Mouse (Mus musculus) heart, embryonic 16.5 days (tissue): Measurements from ENCODE around the gene U2af2. TPM values are rescaled to one million over a fixed set of nuclear protein-coding genes. Genes with fewer than 3 reads are reported as not detected.

Source experiments
- ATAC-seq: fragments of 200-750 bp; cut with Nextera tagmentation; replicated peaks from 2 replicates; pipeline ENCODE4 v1.8.0; 2017; ENCODE audit warnings: moderate number of reproducible peaks; ENCODE audit not compliant: insufficient read depth, low FRiP score; ENCODE audit errors: extremely low read depth
- H3K27ac ChIP-seq: fragments of 300-500 bp; sonication (generic); 2 replicates; pipeline ENCODE4 v1.5.1; 2014; ENCODE audit warnings: mild to moderate bottlenecking, low read length, control low read depth, moderate library complexity
- H3K27me3 ChIP-seq: fragments of 300-500 bp; sonication (generic); 2 replicates; pipeline ENCODE4 v1.6.1; 2014; ENCODE audit warnings: low read length, mixed read lengths; ENCODE audit not compliant: control insufficient read depth, insufficient read depth
- H3K36me3 ChIP-seq: fragments of 300-500 bp; sonication (generic); 2 replicates; pipeline ENCODE4 v1.6.1; 2014; ENCODE audit not compliant: control insufficient read depth, insufficient read depth
- H3K4me1 ChIP-seq: fragments of 300-500 bp; sonication (generic); 2 replicates; pipeline ENCODE4 v1.6.1; 2014; ENCODE audit warnings: low read length, mixed read lengths; ENCODE audit not compliant: control insufficient read depth, insufficient read depth
- H3K4me2 ChIP-seq: fragments of 300-500 bp; sonication (generic); 2 replicates; pipeline ENCODE4 v1.6.1; 2014; ENCODE audit warnings: low read depth, mild to moderate bottlenecking, control low read depth, low read length
- H3K4me3 ChIP-seq: fragments of 300-500 bp; sonication (generic); 2 replicates; pipeline ENCODE4 v1.5.1; 2014; ENCODE audit warnings: mild to moderate bottlenecking, control low read depth, low read length
- H3K9ac ChIP-seq: fragments of 300-500 bp; sonication (generic); 2 replicates; pipeline ENCODE4 v1.6.1; 2014; ENCODE audit warnings: low read length, control low read depth
- H3K9me3 ChIP-seq: fragments of 300-500 bp; sonication (generic); replicated peaks from 2 replicates; pipeline ENCODE4 v1.6.1; 2016; ENCODE audit warnings: low read length; ENCODE audit not compliant: control insufficient read depth
- WGBS: fragments of 180-500 bp; shearing (Covaris S2); extraction: QIAGEN DNeasy Blood & Tissue Kit; methylation state at CpG from one replicate; pipeline ENCODE4 v1.1.7; 2014; 5-methylcytosine and 5-hydroxymethylcytosine counted together
- polyA plus RNA-seq: library from polyadenylated mRNA; unstranded; fragments of >200 nt; fragmentation: Nextera tagmentation; extraction: Ambion mirVana; gene quantifications from 2 replicates; pipeline ENCODE4 v1.2.1, GENCODE M21; 2015

The U2af2 gene
- polyA plus RNA-seq, result 72.8 and 75.3 TPM in 2 replicates

DNA sequence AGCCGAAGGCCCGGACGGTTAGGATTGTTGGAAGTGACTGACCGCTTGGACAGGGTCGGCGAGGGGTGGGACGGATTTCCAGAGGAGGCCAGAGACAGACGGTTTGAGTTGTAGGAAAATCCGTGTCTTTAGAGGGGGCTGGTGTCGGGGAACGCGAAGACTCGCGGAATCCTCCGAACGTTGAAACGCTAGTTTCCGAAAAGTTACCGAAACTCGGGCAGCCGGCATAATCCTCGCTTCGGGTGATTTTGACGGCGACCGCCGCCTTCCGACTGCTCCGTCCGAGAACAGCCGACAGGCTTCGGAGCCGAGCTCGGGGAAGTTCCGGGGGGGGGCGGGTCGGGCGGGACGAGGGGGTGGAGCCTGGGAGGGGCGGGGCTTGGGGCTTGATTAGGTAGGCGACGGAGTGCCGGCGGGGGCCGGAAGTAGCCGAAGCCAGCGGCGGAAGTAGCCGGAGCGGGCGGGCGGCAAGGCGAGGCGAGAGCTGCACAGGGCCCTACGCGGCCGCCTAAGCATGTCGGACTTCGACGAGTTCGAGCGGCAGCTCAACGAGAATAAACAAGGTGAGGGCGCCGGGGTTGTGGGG lies at the start of gene U2af2:
Gene U2af2, plus strand, starts transcription at position 370 of the 586 bp plus-strand sequence.
- peak within 1 kb of the TSS; percentile 96 for H3K4me2 ChIP-seq
- H3K4me1 ChIP-seq, result peaks cover 34% of the 10 kb centered on the region
- H3K27ac ChIP-seq, result peak within 1 kb of the TSS; percentile 100
- H3K4me3 ChIP-seq, result peak within 1 kb of the TSS; percentile 88
- H3K27me3 ChIP-seq, result peaks cover 14% of the 10 kb centered on the region
- WGBS, result under 1% methylated on average over 63 of the region's 65 CpGs
- peak; percentile 68 for ATAC-seq
- peaks cover 9% of the 10 kb centered on the region for H3K36me3 ChIP-seq
- no peaks in the 10 kb centered on the region for H3K9me3 ChIP-seq
- H3K9ac ChIP-seq, result peak within 1 kb of the TSS; percentile 97

DNA sequence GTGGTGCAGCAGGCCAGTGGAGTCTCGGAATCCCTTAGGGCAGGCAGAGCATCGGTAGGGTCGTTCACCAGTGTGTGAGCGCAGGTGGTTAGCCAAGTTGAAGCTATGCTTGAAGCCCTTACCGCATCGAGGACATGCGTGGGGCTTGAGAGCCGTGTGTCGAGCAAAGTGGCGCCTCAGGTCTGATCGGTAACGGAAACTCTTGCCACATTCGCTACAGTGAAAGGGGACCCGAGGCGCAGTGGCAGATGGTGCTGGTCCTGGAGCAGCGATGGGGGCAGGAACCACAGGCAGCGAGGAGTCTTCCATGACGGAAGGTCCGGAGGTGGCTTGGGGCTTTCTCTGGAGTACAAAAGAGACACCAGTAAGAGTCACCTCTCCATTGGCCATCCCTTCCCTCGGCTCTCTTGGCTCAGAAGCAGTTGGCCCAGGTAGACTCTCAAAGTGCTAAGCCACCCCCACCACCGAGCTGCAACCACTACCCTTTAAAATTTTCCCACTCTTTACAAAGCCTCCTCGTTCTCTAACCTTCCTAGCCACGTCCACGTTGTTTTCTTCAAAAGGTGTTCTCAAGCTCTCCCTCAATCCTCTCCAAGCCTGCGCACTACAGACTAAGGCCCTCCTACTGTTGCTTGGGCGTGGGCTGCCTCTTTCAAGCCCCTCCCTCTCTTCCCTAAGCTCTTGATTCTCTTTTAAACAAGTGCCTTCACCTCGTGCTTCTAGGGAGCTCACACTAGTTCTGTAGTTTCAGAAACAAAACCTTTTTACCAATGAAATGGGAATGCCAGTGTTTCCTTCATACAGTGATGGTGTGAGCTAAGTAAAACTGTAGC lies 49.0 kb upstream of the U2af2 start:
- Histone ChIP-seq H3K4me1 (peaks cover 8% of the 10 kb centered on the region), H3K9me3 (0 out of 2 replicates have a peak, but pooled peaks cover 2% of the 10 kb centered on the region), H3K4me2 (peak overlapping the region; percentile 68), H3K4me3 (no peak overlapping the region), H3K27ac (no peak overlapping the region), H3K36me3 (peaks cover 49% of the 10 kb centered on the region), H3K27me3 (no peaks in the 10 kb centered on the region), H3K9ac (no peak overlapping the region)
- WGBS, result 88% methylated on average over 27 of the region's 27 CpGs
- ATAC-seq, result no peak

DNA sequence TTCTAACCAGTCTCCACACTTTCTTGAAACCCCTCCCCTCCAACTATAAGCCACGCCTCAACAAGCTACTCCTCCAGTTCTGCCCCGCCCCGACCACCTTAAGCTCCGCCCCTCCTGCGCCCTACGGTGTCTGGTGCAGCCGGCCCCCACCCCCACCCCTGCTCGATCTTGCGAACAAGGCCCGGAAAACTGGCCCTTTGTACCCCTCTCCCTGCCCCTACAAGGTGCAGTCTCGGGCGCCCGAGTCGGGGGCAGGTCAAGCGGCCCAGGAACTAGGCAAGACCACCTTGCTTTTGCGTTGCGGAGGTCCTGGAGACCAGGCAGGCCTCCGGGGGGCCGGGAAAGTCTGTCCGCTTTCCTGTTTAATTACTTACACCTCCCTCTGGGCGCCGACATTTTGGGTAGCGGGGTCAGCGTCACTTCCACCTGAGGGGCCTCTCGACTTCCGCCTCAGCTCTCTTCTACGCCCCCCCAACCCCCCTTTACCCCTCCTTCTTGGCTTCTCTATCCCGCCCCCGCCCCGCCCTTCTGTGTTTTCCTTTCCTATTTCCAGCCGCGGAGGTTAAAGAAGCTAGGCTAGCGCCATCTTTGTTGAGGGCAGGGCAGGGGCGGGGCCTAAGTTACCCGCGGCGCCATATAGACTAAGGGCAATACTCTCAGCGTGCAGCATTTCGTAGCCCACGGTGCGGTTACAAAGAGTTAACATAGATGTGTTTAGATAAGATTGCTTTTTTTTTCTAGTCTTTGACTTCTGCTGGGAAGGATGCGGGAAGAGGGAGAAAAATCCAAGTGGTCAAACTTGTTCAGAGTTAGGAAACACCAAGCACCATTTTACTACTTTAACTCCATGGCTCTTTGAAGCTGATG lies 47.5 kb upstream of the U2af2 start, which contains the start of the genes Zfp524 and Fiz1:
Gene Zfp524, plus strand, starts transcription at position 165 of the 867 bp plus-strand sequence.
Gene Fiz1, minus strand, starts transcription at position 447 of the 867 bp plus-strand sequence.
- Histone ChIP-seq H3K4me1 (peaks cover 9% of the 10 kb centered on the region), H3K4me3 (peak within 1 kb of the TSS; percentile 88), H3K9ac (peak within 1 kb of the TSS; percentile 94), H3K36me3 (peaks cover 34% of the 10 kb centered on the region), H3K27ac (peak within 1 kb of the TSS; percentile 99), H3K4me2 (peak within 1 kb of the TSS; percentile 84), H3K27me3 (no peaks in the 10 kb centered on the region), H3K9me3 (0 out of 2 replicates have a peak, but pooled peaks cover 2% of the 10 kb centered on the region)
- ATAC-seq, result peak; percentile 75
- under 1% methylated on average over 42 of the region's 42 CpGs for WGBS

DNA sequence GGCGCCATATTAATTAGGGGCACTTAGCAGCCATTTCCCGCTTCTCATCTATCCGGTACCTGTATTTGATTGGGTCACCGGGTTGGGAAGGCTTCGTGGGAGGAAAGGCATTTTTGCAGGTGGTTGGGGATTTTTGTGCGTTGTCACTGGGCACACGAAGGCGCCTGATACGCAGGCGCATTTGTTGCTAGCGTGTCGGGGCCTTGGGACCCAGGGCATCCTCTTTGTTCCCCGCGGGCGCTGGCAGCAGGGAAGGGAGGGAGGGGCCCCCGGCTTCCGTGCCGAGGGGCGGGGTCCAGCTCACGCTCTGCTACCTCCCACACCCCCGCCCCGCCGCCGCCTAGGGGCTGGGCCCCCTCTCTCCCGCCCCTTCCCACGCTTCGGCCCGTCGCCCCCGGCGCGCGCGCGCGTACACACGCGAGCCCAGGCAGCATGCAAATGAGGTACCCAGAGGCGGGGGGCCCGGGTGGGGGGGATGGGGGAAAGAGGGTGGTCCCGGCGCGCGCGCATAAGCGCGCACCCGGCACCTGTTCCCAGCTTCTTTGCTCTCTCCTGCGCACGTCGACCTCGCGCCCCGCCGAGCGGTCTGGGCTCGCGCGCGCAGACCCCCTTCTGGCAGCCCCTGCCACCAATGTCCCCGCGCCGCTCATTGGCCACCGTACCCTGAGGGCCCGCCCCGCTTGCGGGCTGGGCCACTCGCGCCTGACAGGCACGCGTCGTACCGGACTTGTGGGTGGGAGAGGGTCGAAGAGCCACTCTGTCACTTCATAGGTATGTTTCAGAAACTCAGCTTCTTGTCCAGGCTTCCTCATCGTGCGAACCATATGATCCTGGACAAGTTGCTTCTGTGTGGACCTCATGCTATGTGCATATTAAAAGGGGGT lies 46.6 kb upstream of the U2af2 start, which contains the start of gene Gm44973:
Gene Gm44973, plus strand, starts transcription at position 379 of the 884 bp plus-strand sequence.
- Histone ChIP-seq H3K9ac (peak within 1 kb of the TSS; percentile 94), H3K4me3 (peak within 1 kb of the TSS; percentile 88), H3K36me3 (peaks cover 25% of the 10 kb centered on the region), H3K4me2 (peak within 1 kb of the TSS; percentile 84), H3K4me1 (peaks cover 9% of the 10 kb centered on the region), H3K27ac (peak within 1 kb of the TSS; percentile 99), H3K27me3 (no peaks in the 10 kb centered on the region), H3K9me3 (0 out of 2 replicates have a peak, but pooled peaks cover 2% of the 10 kb centered on the region)
- WGBS, result under 1% methylated on average over 62 of the region's 76 CpGs
- peak; percentile 77 for ATAC-seq

DNA sequence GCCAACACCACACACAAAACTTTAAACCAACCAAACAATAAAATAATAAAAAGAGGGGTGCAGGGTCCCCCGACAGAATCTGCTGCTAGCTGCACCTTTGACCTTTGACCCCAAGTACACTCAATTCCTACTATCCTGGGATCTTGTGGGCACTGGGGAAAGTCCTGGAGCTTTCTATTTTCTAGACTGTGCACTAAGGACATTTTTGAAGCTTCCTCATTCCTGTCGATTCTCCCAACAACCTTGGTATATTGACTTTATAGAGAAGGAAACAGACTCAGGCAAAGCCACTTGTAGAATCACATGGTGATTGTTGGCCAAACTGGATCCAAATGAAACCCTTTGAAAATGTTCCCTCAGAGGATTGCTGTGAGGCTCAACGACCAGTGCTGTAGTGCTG lies 45.9 kb upstream of the U2af2 start:
- no peaks in the 10 kb centered on the region for H3K27me3 ChIP-seq
- WGBS, result 63% methylated on average over 3 of the region's 3 CpGs
- H3K27ac ChIP-seq, result peak overlapping the region; percentile 99
- H3K4me1 ChIP-seq, result peaks cover 11% of the 10 kb centered on the region
- 0 out of 2 replicates have a peak, but pooled peaks cover 2% of the 10 kb centered on the region for H3K9me3 ChIP-seq
- no peak for ATAC-seq
- H3K9ac ChIP-seq, result peak overlapping the region; percentile 78
- peak overlapping the region; percentile 84 for H3K4me2 ChIP-seq
- H3K36me3 ChIP-seq, result peaks cover 19% of the 10 kb centered on the region
- peak overlapping the region; percentile 88 for H3K4me3 ChIP-seq

DNA sequence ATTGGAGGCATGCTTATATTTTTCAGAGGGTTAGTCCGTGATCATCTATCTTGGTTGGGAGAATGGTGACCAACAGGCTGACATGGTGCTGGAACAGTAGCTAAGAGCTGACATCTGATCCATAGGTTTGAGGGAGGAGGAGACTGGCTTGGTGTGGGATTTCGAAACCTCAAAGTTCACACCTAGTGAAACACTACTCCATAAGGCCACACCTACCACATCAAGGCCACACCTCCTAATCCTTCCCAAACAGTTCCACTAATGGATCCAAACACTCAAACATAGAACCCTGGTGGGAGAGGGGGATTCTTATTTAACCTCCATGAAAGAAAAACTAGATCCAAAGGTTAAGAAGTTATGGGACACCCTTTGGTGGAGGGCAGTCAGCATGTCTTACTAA lies 45.0 kb upstream of the U2af2 start:
- Histone ChIP-seq H3K4me2 (no peak overlapping the region), H3K36me3 (peaks cover 11% of the 10 kb centered on the region), H3K9ac (no peak overlapping the region), H3K4me3 (no peak overlapping the region), H3K27ac (no peak overlapping the region), H3K4me1 (peaks cover 18% of the 10 kb centered on the region), H3K27me3 (no peaks in the 10 kb centered on the region), H3K9me3 (0 out of 2 replicates have a peak, but pooled peaks cover 2% of the 10 kb centered on the region)
- WGBS, result 100% methylated on average over 2 of the region's 2 CpGs
- ATAC-seq, result no peak

DNA sequence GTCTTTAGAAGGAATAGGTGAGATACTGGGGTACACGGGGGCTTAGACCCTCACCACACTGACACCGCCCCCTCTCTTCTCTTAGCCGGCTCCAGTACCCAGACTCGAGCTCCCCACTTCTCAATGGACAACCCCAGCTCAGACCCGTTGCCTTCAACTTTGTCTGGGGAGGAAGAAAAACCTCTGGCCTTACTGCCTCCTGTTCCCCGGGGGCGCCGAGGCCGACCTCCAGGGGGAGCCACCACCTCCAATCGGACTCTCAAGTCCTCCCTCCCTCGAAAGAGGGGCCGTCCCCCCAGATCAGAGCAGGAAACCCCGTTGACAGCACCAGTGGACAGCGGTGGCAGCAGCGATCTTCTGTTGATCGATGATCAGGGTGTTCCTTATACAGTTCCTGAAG lies 44.6 kb upstream of the U2af2 start:
- WGBS, result 92% methylated on average over 16 of the region's 16 CpGs

DNA sequence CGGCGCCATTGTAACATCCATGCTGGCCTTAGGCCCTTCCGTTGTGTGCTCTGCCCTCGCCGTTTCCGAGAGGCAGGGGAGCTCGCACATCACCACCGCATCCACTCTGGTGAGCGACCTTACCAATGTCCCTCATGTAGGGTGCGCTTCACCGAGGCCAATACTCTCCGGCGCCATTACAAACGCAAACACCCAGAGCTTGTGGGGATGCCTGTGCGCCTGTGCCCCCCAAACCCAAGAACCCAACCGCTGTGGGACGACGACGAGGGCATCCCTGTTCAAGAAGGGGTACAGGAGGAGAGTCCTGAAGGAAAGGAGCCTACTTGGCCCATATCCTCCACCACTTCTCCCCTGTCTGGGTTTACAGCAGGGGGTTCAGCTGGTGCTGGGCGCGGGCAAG lies 44.0 kb upstream of the U2af2 start:
- Histone ChIP-seq H3K4me2 (no peak overlapping the region), H3K9me3 (0 out of 2 replicates have a peak, but pooled peaks cover 2% of the 10 kb centered on the region), H3K27ac (no peak overlapping the region), H3K27me3 (no peaks in the 10 kb centered on the region), H3K36me3 (peaks cover 11% of the 10 kb centered on the region), H3K4me3 (no peak overlapping the region), H3K4me1 (peaks cover 18% of the 10 kb centered on the region), H3K9ac (no peak overlapping the region)
- no peak for ATAC-seq
- 98% methylated on average over 21 of the region's 21 CpGs for WGBS

More for the DNA sequence above, 44.6 kb upstream of the U2af2 start:
- Histone ChIP-seq H3K36me3 (peaks cover 10% of the 10 kb centered on the region), H3K9ac (no peak overlapping the region), H3K27ac (no peak overlapping the region), H3K9me3 (0 out of 2 replicates have a peak, but pooled peaks cover 2% of the 10 kb centered on the region), H3K27me3 (no peaks in the 10 kb centered on the region), H3K4me1 (peaks cover 18% of the 10 kb centered on the region), H3K4me3 (no peak overlapping the region), H3K4me2 (no peak overlapping the region)
- no peak for ATAC-seq
